Mouse (Mus musculus) C2C12 (cell line): ENCODE results near the gene Foxp2. TPM values are rescaled to one million over a fixed set of nuclear protein-coding genes. Genes with fewer than 3 reads are reported as not detected.

Experiments used
- H3K27me3 ChIP-seq: one replicate; pipeline ENCODE4 v1.6.1; 2011; ENCODE audit not compliant: control insufficient read depth, insufficient read depth, insufficient read length
- H3K36me3 ChIP-seq: one replicate; pipeline ENCODE4 v1.6.1; 2011; ENCODE audit not compliant: control insufficient read depth, insufficient read depth
- H3K4me3 ChIP-seq: one replicate; pipeline ENCODE4 v1.5.1; 2011; ENCODE audit warnings: mild to moderate bottlenecking, control low read depth; ENCODE audit not compliant: poor library complexity, insufficient read depth, severe bottlenecking
- H3K79me2 ChIP-seq: one replicate; pipeline ENCODE4 v1.6.1; 2011; ENCODE audit not compliant: control insufficient read depth, insufficient read depth
- H3K79me3 ChIP-seq: one replicate; pipeline ENCODE4 v1.6.1; 2011; ENCODE audit warnings: low read depth, control low read depth
- H3ac ChIP-seq: one replicate; pipeline ENCODE3; 2011; ENCODE audit warnings: low read depth; ENCODE audit not compliant: control insufficient read depth, insufficient read length
- CEBPB ChIP-seq: IDR thresholded peaks from one replicate; pipeline ENCODE4 v1.6.1; 2011; ENCODE audit warnings: low read depth, mild to moderate bottlenecking, control low read depth, moderate library complexity
- CTCF ChIP-seq: IDR thresholded peaks from one replicate; pipeline ENCODE4 v1.5.1; 2011; ENCODE audit not compliant: control insufficient read depth, insufficient read depth, insufficient read length
- FOSL1 ChIP-seq: IDR thresholded peaks from one replicate; pipeline ENCODE4 v1.8.0; 2011; ENCODE audit warnings: mild to moderate bottlenecking, low read length; ENCODE audit not compliant: poor library complexity, insufficient read depth, severe bottlenecking
- MAX ChIP-seq: IDR thresholded peaks from one replicate; pipeline ENCODE4 v1.6.1; 2011; ENCODE audit warnings: mild to moderate bottlenecking, control low read depth
- MYOD1 ChIP-seq: IDR thresholded peaks from one replicate; pipeline ENCODE4 v1.6.1; 2011; ENCODE audit warnings: low read depth; ENCODE audit not compliant: control insufficient read depth, insufficient read length
- MYOG ChIP-seq: IDR thresholded peaks from one replicate; pipeline ENCODE4 v1.6.1; 2011; ENCODE audit not compliant: control insufficient read depth, insufficient read length; ENCODE audit errors: extremely low read depth
- USF1 ChIP-seq: IDR thresholded peaks from one replicate; pipeline ENCODE4 v1.6.1; 2011; ENCODE audit warnings: low read depth, mild to moderate bottlenecking, control low read depth, moderate library complexity
- polyA plus RNA-seq: library from polyadenylated mRNA; unstranded; fragments of >200 nt; fragmentation: generic; extraction: Trizol; gene quantifications from one replicate; pipeline ENCODE4 v1.2.1, GENCODE M21; 2012; ENCODE audit warnings: missing spikeins

Gene Foxp2
- polyA plus RNA-seq, 1 experiment = not detected

DNA sequence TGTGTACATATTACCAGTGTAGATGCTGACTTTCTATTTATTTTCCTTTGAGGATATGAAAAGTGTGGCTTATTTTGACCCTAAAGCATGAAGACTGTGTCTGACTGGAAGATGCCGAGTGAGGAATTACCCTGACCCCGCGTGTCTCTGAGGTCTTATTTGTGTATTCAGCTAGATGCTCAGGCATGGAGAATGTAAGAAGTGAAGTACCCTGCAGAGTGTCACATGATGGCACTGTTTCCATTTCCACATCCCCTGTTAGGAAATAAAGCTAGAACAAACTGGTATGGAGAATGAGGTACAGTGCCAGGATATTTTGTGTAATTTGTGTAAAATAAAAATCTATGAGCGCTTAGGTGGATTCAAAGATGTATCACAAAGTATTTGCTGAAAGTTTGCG is 219.8 kb downstream of the Foxp2 start:
- no peaks in the 10 kb centered on the region for H3K79me3 ChIP-seq
- no peaks in the 10 kb centered on the region for H3K27me3 ChIP-seq
- H3K79me2 ChIP-seq = no peaks in the 10 kb centered on the region
- no peak overlapping the region for H3ac ChIP-seq
- TF ChIP-seq USF1 (no peak), FOSL1 (no peak), MAX (no peak), MYOG (no peak)
- H3K4me3 ChIP-seq = no peak overlapping the region
- no peaks in the 10 kb centered on the region for H3K36me3 ChIP-seq

DNA sequence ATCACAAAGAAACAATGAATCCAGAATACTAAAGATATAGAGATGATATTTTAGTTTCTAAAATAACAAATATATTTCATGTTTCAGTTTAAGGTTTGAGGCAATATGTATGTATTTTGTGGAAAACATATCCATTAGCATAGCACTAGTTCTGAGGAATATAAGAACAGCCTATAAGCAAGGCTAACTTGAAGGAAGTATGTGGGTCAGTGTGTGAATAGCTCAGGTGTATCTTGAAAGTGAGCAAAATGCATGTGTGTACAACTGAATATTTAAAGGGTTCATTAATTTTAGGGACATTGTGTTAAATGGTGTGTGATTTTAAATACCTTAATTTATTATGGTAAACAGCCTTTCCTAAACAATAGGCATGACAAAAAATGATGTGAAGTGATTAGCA is 220.2 kb downstream of the Foxp2 start:
- Histone ChIP-seq H3ac (no peak overlapping the region), H3K27me3 (no peaks in the 10 kb centered on the region), H3K79me3 (no peaks in the 10 kb centered on the region), H3K79me2 (no peaks in the 10 kb centered on the region), H3K36me3 (no peaks in the 10 kb centered on the region), H3K4me3 (no peak overlapping the region)
- TF ChIP-seq CEBPB = no peak
- no peak for TF ChIP-seq FOSL1
- TF ChIP-seq MAX = no peak
- TF ChIP-seq MYOD1 = no peak
- no peak for TF ChIP-seq USF1
- no peak for TF ChIP-seq MYOG
- TF ChIP-seq CTCF = no peak

DNA sequence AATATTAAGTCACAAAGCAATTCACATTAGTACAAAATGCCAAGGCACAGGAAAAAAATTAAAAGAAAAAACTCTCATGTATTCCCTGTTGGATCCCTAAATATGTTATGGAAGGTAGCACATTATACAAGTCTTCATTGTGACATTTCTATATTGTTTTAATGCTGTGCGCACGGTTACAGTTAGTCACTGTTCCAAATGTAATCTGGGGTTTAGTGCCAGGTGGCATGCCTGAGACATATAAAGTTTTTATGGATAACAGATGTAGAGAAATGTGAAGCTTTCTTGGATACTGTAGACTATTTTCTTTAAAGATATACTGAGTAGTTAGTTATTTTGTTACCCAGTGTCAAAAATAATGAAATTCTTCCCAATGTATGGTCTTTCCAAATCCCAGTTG is 229.0 kb downstream of the Foxp2 start:
- no peak overlapping the region for H3ac ChIP-seq
- H3K27me3 ChIP-seq = no peaks in the 10 kb centered on the region
- no peaks in the 10 kb centered on the region for H3K79me2 ChIP-seq
- no peak for TF ChIP-seq MAX
- TF ChIP-seq CEBPB = no peak
- no peak for TF ChIP-seq FOSL1
- TF ChIP-seq MYOD1 = no peak
- TF ChIP-seq MYOG = no peak
- no peak for TF ChIP-seq USF1
- no peak for TF ChIP-seq CTCF
- H3K79me3 ChIP-seq = no peaks in the 10 kb centered on the region
- H3K36me3 ChIP-seq = no peaks in the 10 kb centered on the region
- no peak overlapping the region for H3K4me3 ChIP-seq

DNA sequence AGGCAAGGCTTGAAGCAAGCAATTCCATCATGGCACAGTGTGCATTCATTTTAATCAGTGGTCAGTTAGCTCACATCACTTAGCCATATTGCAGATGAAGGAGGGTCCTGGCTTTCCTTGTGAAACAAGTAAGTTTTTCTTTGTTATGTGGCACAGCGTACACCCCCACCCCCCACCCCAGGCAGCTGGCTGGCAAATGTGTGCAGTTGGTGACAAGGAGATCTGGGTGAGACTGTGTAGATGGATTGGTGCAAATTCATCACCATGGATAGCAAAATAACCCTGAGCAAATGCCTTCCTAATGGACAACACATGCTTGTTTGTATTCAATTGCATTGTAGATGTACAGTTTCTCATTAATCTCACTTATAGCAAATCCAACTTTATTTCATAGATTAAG is 240.9 kb downstream of the Foxp2 start:
- H3K79me3 ChIP-seq = no peaks in the 10 kb centered on the region

DNA sequence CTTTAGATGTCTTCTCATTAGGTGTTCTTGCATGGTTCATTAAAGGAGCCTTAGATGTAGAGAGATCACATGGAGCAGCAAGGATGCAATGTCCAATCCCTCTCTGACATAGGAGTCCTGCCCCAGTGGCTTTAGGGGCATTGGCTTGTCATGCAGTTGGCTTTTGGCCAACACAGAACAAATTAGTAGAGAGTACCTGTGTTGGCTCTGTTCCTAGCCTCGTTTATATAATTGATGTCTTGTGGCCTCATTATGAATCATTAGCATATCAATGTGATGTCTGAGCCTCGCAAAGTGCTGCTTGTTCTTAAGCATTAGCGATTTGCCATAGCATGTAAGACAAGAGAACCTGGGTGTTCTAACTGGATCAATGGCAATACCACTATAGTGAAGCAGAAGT is 250.5 kb downstream of the Foxp2 start:
- no peaks in the 10 kb centered on the region for H3K36me3 ChIP-seq
- H3K79me3 ChIP-seq = no peaks in the 10 kb centered on the region
- H3K27me3 ChIP-seq = no peaks in the 10 kb centered on the region
- TF ChIP-seq USF1 = no peak
- TF ChIP-seq CTCF = no peak
- no peak for TF ChIP-seq MYOD1
- no peak for TF ChIP-seq CEBPB
- no peak for TF ChIP-seq FOSL1
- TF ChIP-seq MAX = no peak
- TF ChIP-seq MYOG = no peak
- H3ac ChIP-seq = no peak overlapping the region
- no peak overlapping the region for H3K4me3 ChIP-seq
- no peaks in the 10 kb centered on the region for H3K79me2 ChIP-seq

More for the DNA sequence above, 240.9 kb downstream of the Foxp2 start:
- TF ChIP-seq FOSL1 (no peak), CEBPB (no peak), MYOG (no peak), CTCF (no peak), MAX (no peak), USF1 (no peak), MYOD1 (no peak)
- Histone ChIP-seq H3K79me2 (no peaks in the 10 kb centered on the region), H3ac (no peak overlapping the region), H3K27me3 (no peaks in the 10 kb centered on the region), H3K36me3 (no peaks in the 10 kb centered on the region), H3K4me3 (no peak overlapping the region)

DNA sequence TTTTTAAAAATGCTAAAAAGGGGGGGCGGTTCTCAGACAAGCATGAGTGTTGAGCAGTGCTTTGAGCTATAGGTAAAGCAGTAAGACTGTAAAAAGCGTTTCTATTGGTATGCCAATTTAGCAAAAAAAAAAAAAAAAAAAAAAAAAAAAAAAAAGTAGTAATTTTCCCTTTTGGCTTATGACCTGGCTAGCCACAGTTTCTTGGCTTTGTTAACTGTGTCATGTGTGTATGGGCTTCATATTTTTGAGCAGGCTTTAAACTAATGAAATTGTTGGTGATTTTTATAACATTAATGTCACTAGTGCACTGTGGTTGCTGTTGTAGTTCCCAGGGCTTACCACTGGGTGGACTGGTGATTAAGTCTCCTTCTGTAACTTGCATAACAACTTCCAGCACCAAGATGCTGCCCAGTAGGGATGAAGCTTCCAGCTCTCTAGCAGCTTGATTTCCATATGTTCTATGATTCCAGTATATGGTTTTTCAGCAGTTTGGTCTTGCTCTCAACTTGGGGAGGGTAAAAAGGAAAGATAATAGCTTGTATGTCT is 262.4 kb downstream of the Foxp2 start:
- Histone ChIP-seq H3K79me2 (no peaks in the 10 kb centered on the region), H3K4me3 (no peak overlapping the region), H3K36me3 (no peaks in the 10 kb centered on the region), H3K27me3 (no peaks in the 10 kb centered on the region), H3K79me3 (no peaks in the 10 kb centered on the region), H3ac (no peak overlapping the region)
- TF ChIP-seq MAX (no peak), CTCF (no peak), CEBPB (no peak), FOSL1 (no peak)
